Mouse (Mus musculus) limb, embryonic 14.5 days (tissue): ENCODE data around the gene Tex26. TPM values are rescaled to one million over a fixed set of nuclear protein-coding genes. Genes with fewer than 3 reads are reported as not detected.

Experiments
- ATAC-seq: fragments of 200-750 bp; cut with Nextera tagmentation; 2 replicates; pipeline ENCODE4 v1.8.0; 2017; ENCODE audit warnings: low read depth, moderate number of reproducible peaks, moderate TSS enrichment; ENCODE audit not compliant: low FRiP score
- DNase-seq: peaks from one replicate; pipeline ENCODE4 v3.0.0-alpha.2; 2015; ENCODE audit warnings: low spot score
- H3K27ac ChIP-seq: fragments of 300-500 bp; sonication (generic); replicated peaks from 2 replicates; pipeline ENCODE4 v1.5.1; 2014; ENCODE audit warnings: low read depth, mild to moderate bottlenecking, low read length, moderate library complexity, mixed read lengths
- H3K27me3 ChIP-seq: fragments of 300-500 bp; sonication (generic); 2 replicates; pipeline ENCODE4 v1.6.1; 2014; ENCODE audit warnings: low read length, mixed read lengths; ENCODE audit not compliant: control insufficient read depth, insufficient read depth
- H3K36me3 ChIP-seq: fragments of 300-500 bp; sonication (generic); 2 replicates; pipeline ENCODE4 v1.6.1; 2014; ENCODE audit warnings: mild to moderate bottlenecking, low read length, moderate library complexity, mixed read lengths; ENCODE audit not compliant: control insufficient read depth, insufficient read depth
- H3K4me1 ChIP-seq: fragments of 300-500 bp; sonication (generic); 2 replicates; pipeline ENCODE4 v1.6.1; 2014; ENCODE audit warnings: antibody characterized with exemption, low read length, mixed read lengths; ENCODE audit not compliant: control insufficient read depth, insufficient read depth
- H3K4me2 ChIP-seq: fragments of 300-500 bp; sonication (generic); replicated peaks from 2 replicates; pipeline ENCODE4 v1.6.1; 2014; ENCODE audit warnings: low read depth, mild to moderate bottlenecking, low read length, moderate library complexity; ENCODE audit not compliant: severe bottlenecking
- H3K4me3 ChIP-seq: fragments of 300-500 bp; sonication (generic); replicated peaks from 2 replicates; pipeline ENCODE4 v1.5.1; 2014; ENCODE audit warnings: low read length
- H3K9ac ChIP-seq: fragments of 300-500 bp; sonication (generic); 2 replicates; pipeline ENCODE4 v1.6.1; 2014; ENCODE audit warnings: mild to moderate bottlenecking, low read depth, low read length, moderate library complexity; ENCODE audit not compliant: severe bottlenecking
- H3K9me3 ChIP-seq: fragments of 300-500 bp; sonication (generic); 2 replicates; pipeline ENCODE4 v1.6.1; 2016; ENCODE audit warnings: low read length; ENCODE audit not compliant: control insufficient read depth
- POLR2A ChIP-seq: fragments of 200-500 bp; IDR thresholded peaks from 2 replicates; pipeline ENCODE4 v1.8.0; 2012; ENCODE audit warnings: inconsistent platforms, mild to moderate bottlenecking, moderate library complexity, borderline replicate concordance; ENCODE audit not compliant: insufficient read depth, insufficient read length; ENCODE audit errors: extremely low read depth
- WGBS: fragments of 180-500 bp; shearing (Covaris S2); extraction: QIAGEN DNeasy Blood & Tissue Kit; methylation state at CpG from one replicate; pipeline ENCODE4 v1.1.7; 2014; 5-methylcytosine and 5-hydroxymethylcytosine counted together
- polyA plus RNA-seq, 2 experiments: library from polyadenylated mRNA; depleted of rRNA in 1 of 2; stranded (reverse) in 1 of 2; unstranded in 1 of 2; fragments of >200 nt; fragmentation: Nextera tagmentation in 1 of 2; extraction: Ambion mirVana in 1 of 2; gene quantifications; 2 replicates each; pipeline versions ENCODE4 v1.2.1 to v1.2.3; 2012 to 2014

Gene Tex26
- polyA plus RNA-seq, 2 experiments, result 0.36 to 0.50 TPM

DNA sequence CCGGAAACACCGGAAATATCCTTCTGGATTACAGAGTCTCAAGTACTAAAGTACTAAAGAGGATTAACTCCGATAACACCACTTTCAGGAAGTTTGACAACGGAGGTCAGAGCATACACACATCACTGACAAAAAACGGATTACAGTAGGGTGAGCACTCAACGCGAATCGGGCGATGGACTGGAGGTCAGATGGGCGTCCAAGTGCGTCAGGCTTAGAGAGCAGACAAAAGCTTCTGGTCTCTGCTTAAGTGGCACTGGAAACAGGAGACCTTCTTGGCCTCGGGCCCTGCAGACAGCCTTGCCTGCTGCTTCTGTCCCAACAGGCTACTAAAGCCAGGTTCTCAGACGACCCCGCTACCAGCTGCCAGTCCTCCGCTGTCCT lies 2.8 kb downstream of the Tex26 start:
- H3K27me3 ChIP-seq, result no peaks in the 10 kb centered on the region
- no peak overlapping the region for H3K4me3 ChIP-seq
- no peak overlapping the region for H3K9ac ChIP-seq
- H3K9me3 ChIP-seq, result no peaks in the 10 kb centered on the region
- ATAC-seq, result no peak
- no peak overlapping the region for H3K4me2 ChIP-seq
- peaks cover 24% of the 10 kb centered on the region for H3K4me1 ChIP-seq
- no peak for TF ChIP-seq POLR2A
- no peak for DNase-seq
- H3K36me3 ChIP-seq, result no peaks in the 10 kb centered on the region
- 66% methylated on average over 15 of the region's 15 CpGs for WGBS
- H3K27ac ChIP-seq, result no peak overlapping the region

DNA sequence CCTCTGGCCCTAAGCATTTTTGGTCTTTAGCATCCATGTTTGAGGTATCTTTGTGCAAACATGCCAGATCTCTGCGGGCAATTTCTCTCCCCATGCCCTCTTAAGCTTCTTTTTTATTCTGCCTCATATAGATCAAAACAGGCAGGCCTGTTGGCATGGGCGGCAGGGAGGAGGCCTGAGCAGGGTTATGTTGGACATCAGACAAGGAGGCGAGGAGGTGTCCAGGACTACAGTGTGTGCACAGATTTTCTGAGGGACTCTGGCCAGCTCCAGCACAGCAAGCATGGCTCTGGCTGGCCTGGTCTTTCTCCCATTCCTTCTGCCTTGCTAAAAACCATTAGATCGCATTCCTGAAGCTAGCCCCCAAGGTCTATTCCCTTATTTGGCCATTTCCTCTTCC lies 5.0 kb downstream of the Tex26 start:
- Histone ChIP-seq H3K4me1 (peaks cover 22% of the 10 kb centered on the region), H3K27me3 (no peaks in the 10 kb centered on the region), H3K4me3 (no peak overlapping the region), H3K4me2 (no peak overlapping the region), H3K9ac (no peak overlapping the region), H3K27ac (no peak overlapping the region), H3K9me3 (peaks cover 4% of the 10 kb centered on the region; the same call in 1 of the 2 replicates), H3K36me3 (no peaks in the 10 kb centered on the region)
- no peak for TF ChIP-seq POLR2A
- 56% methylated on average over 4 of the region's 4 CpGs for WGBS
- ATAC-seq (no peak), DNase-seq (no peak)

DNA sequence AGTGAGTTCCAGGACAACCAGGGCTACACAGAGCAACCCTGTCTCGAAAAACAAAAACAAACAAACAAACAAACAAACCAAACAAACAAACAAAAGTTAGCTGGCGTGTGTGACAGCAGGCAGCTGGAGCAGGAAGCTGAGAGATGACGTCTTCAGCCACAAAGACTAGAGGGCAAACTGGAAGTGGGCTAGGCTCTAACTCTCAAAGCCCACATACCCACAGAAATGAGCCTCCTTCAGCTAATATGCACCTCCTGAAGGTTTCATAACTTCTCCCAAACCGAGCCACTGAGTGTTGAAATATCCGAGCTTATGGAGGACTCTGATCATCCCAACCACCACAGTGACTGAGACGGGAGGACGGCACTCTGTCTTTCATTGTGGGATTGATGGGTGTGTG lies 7.0 kb downstream of the Tex26 start:
- no peak overlapping the region for H3K27ac ChIP-seq
- ATAC-seq, result no peak
- 87% methylated on average over 7 of the region's 7 CpGs for WGBS
- peaks cover 4% of the 10 kb centered on the region; the same call in 1 of the 2 replicates for H3K9me3 ChIP-seq
- no peaks in the 10 kb centered on the region for H3K27me3 ChIP-seq
- peaks cover 8% of the 10 kb centered on the region; the same call in 1 of the 2 replicates for H3K4me1 ChIP-seq
- H3K9ac ChIP-seq, result no peak overlapping the region
- no peak for DNase-seq
- no peak for TF ChIP-seq POLR2A
- H3K36me3 ChIP-seq, result no peaks in the 10 kb centered on the region
- no peak overlapping the region for H3K4me3 ChIP-seq
- H3K4me2 ChIP-seq, result no peak overlapping the region

DNA sequence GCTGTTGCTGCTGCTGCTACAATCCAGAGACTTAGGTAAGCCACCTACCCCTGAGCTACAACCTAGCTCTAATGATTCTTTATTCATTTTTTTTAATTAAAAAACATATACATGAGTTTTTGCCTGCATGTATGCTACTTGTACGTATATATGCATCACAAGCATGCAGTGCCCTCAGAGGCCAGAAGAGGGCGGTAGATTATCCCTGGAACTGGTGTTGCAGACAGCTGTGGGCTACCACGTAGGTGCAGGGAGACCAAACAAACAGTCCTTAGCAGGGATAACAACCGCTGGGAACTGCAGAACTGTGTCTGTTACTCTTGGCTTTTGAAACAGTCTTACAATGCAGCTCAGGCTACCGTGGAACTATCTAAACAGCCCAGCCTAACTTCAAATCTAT lies 8.3 kb downstream of the Tex26 start:
- H3K36me3 ChIP-seq, result no peaks in the 10 kb centered on the region
- H3K9ac ChIP-seq, result no peak overlapping the region
- no peaks in the 10 kb centered on the region for H3K27me3 ChIP-seq
- 80% methylated on average over 5 of the region's 5 CpGs for WGBS
- H3K9me3 ChIP-seq, result peaks cover 4% of the 10 kb centered on the region; the same call in 1 of the 2 replicates
- TF ChIP-seq POLR2A, result no peak
- no peak overlapping the region for H3K27ac ChIP-seq
- DNase-seq (no peak), ATAC-seq (no peak)
- no peak overlapping the region for H3K4me2 ChIP-seq
- no peaks in the 10 kb centered on the region; the same call in 1 of the 2 replicates for H3K4me1 ChIP-seq
- H3K4me3 ChIP-seq, result no peak overlapping the region

DNA sequence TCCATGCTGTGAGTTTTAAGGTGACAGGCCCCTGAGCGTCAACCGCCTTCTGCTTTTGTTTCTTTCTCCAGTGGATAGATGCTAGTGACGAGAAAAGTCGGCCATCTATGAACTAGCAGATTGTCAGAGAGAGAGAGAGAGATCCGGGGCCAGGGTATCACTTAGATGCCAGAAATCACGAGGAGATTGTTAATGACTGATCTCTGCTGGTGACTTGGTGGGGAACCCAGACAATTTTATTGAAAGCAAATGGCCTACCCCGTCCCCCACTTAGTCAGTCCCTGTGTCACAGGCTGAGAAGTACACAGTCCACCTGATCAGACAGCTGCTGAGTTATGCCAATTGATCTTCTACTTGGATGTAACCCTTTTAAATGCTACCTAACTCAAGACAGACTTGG lies 9.9 kb downstream of the Tex26 start:
- H3K4me1 ChIP-seq, result no peaks in the 10 kb centered on the region; the same call in 1 of the 2 replicates
- no peak overlapping the region for H3K4me3 ChIP-seq
- TF ChIP-seq POLR2A, result no peak
- H3K36me3 ChIP-seq, result no peaks in the 10 kb centered on the region
- ATAC-seq, result no peak
- no peak overlapping the region for H3K4me2 ChIP-seq
- H3K27ac ChIP-seq, result no peak overlapping the region
- peaks cover 4% of the 10 kb centered on the region; the same call in 1 of the 2 replicates for H3K9me3 ChIP-seq
- 61% methylated on average over 7 of the region's 7 CpGs for WGBS
- DNase-seq, result no peak
- no peak overlapping the region for H3K9ac ChIP-seq
- H3K27me3 ChIP-seq, result no peaks in the 10 kb centered on the region

DNA sequence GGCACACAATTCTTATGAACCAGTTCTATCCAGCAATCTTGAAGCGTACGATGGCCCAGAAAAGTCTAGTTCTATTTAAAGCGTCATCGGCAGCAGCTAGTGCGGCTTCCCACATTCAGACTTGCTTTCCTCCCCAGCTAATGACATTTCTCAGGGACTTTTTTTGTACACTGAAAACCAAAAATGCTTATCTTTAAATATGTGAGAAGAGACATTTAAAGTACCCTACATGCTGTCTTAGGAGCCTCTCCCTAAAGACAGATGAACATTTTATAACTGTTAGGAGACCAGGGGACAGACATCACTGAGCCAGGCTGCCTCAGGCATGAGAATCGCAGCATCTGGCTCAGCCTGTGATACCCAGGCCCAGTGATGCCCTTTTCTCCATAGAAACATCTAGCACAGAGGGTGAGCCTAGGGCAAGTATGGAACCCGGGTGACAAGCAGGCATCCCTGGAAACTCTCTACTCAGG lies 11.8 kb downstream of the Tex26 start:
- Histone ChIP-seq H3K36me3 (no peaks in the 10 kb centered on the region), H3K9ac (no peak overlapping the region), H3K27ac (no peak overlapping the region), H3K9me3 (peaks cover 4% of the 10 kb centered on the region; the same call in 1 of the 2 replicates), H3K27me3 (no peaks in the 10 kb centered on the region), H3K4me3 (no peak overlapping the region), H3K4me1 (no peaks in the 10 kb centered on the region), H3K4me2 (no peak overlapping the region)
- TF ChIP-seq POLR2A, result no peak
- WGBS, result 90% methylated on average over 7 of the region's 7 CpGs
- DNase-seq (no peak), ATAC-seq (no peak)
